Mouse (Mus musculus) T-helper 17 cell (primary cell): ENCODE measurements around the gene Mettl17.

Experiments used
- in situ Hi-C, 2 experiments: fragments of 300-600 bp; cut with MboI, MseI; formaldehyde crosslinking; loops; 1 replicate in 1 of 2; 2 replicates in 1 of 2; pipeline ENCODE4 v1.15.1; 2025; ENCODE audit warnings: high pct_unique_total_duplicates in 2 of 2

Gene Mettl17

DNA sequence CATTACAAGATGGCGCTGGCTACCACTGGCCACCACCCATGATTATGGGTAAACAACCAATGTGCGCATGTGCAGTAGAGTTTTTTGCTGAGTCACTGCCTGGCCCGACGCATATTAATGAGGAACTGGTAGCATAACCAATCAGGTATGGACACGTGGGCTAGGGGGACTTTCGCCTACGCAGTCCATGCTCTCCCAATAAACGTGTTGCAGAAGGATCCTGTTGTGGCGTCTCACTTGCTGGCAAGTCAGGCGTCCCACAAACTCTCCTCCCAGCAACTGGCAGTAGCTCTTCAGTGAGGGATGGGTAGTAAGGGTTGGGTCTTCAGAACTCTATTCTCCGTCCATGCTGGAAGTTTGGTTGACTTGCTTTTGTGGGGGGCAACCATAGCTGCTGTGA lies 42.3 kb downstream of the Mettl17 start:
- in situ Hi-C loops = loop anchor here in 1 of 2 experiments (10.0 kb wide), 1 partner anchor 452 kb away; no protein-coding TSS in a partner anchor

DNA sequence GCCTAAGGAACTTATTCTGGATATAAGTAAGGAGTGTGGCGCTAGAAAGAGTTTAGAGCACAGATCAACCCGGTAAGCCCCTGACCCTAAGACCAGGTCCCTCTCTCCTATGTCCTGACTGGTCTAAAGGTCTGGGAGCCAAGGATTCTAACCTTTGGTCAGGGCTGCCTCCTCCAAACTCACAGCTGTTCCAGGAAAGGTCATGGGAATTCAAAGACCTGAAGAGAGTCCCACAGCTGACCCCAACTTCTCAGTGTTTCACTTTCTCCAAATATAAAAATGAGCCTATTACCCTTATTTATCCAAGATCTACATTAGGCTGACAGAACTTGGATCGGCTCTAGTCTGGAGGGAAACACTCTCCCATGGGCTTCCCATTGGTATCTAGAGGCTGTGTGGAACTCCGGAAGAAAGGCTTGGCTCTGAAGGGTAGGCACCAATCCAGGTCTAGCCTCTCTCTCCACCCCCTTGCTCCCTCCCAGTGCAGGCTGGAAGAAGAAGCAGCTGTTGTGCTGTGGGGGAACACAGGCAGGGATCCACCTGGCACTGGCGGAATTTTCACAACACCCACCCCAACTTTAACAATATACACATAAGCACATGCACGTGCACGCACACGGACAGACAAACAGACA lies 44.8 kb downstream of the Mettl17 start:
- in situ Hi-C loops = loop anchor here in 1 of 2 experiments (10.0 kb wide), 1 partner anchor 455 kb away; no protein-coding TSS in a partner anchor

DNA sequence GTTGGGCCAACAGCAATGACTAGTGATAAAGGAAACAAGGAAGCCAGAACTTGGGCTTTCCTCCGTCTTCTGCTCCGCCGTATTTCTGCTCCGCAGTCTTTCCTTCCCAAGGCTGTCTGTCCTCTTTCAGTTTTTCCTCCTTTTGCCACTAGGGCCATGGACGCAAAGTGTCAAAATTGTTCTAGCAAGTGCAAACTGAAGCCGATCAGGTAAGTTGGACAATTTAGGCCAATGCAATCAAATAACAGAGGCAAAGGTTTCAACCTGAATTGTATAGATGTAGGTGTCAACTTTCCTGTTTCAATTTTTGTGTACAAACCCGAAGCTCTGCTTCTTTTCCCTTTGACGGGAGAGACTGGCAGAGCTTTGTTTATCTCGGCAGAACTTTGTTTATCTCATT lies 45.3 kb downstream of the Mettl17 start:
- in situ Hi-C loops = loop anchor here in 1 of 2 experiments (10.0 kb wide), 1 partner anchor 455 kb away; no protein-coding TSS in a partner anchor

DNA sequence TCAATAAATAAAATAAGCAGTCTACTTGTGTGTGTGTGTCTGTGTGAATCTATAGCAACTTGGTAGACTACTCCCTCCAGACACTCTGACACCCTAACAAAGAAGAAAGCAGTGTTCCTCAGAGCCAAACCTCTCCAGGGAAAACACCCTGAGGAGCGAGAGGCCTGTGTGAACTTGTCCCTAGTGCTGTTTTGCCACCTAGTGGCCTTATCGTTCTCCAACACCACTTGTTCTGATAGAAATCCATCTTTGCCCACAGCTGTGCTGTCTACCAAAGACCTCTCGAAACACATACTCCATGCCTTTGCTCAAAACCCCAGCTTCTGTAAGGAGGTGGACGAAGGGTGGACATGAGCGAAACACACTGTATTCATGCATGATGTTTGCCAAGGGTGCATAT lies 46.2 kb downstream of the Mettl17 start:
- in situ Hi-C loops = no loop called here

DNA sequence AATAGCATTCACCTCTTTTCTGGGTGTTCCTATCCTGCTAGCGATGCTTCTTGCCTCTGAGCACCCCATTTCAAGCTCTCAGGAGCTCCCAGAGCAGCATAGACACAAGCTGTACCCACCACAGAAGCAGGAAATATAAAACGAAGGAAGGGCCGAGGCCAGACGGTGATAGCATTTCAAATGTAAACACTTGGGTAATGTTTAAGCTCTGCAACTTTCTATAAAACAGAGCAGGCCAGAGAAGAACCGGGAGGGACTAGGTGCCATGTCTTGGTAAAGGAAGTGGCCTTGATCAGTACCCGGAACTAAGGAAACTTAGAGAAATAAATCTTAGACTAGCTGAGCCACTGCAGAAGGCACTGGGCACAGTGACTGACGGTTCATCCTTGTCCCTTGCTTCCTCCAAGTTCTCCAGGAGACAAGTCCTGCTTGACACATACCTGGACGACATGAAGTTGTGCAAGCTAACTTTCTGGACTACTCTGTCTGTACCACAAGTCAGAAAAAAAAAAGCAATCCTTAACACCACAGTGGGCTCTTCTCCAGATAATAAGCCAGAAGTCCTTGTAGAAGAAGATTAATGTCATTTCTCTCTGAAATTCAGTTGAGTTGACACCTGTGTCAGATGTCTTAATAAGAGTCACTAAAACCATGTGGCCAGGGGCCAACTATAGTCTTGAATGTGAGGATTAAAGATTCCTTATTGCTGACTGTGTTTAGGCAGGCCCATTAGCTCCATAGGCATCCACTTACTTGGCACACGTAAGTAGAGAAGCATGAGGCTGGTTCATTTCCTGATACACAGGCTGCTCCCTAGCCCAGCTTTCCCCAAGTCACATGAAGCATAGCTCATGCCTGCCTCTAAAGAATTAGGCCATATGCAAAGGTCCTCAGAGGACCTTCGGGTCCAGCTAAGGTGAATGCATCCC lies 47.7 kb downstream of the Mettl17 start:
- in situ Hi-C loops = no loop called here

DNA sequence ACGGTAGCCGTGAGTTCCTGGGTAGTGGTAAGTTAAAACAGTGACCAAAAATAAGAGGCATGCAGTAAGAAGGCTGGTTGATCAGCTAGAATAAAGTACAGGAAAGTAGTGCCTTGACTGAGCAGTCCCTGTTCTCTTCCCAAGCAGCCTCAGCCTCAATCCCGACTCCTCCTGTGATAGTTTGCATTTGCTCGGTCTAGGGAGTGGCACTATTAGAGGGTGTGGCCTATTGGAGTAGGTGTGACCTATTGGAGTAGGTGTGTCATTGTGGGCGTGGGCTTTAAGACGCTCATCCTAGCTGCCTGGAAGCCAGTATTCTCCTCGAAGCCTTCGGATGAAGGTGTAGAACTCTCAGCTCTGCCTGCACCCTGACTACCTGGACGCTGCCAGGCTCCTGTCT lies 54.4 kb downstream of the Mettl17 start:
- in situ Hi-C loops = no loop called here

DNA sequence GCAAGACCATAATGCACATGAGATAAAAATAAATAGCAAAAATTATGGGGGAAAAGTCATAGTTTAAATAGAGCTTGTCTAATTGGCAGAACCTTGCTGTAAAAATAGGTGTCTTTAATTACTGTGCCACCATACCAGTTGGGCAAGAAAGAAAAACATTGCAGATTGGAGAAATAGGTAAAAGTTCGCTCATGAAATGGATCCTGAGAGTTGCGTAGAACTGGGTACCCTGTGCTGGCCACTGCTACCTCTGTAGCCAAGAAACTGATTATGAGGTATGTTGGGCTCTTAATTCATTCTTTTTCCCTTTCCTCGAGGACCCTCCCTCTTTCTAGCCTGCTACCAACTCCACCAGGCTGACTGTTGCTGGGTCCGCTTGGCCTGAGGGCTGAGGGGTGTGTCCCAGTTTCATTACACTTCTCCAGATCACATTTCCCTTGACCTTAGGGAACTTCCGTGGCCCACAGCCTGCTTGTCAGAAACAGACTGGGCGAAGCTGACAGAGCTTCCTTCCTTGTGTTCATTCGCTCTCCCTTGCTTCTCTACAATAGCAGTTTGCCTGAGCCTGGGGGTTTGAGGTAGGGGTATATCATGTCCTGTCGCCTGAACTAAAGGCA lies 56.4 kb downstream of the Mettl17 start:
- in situ Hi-C loops = no loop called here

DNA sequence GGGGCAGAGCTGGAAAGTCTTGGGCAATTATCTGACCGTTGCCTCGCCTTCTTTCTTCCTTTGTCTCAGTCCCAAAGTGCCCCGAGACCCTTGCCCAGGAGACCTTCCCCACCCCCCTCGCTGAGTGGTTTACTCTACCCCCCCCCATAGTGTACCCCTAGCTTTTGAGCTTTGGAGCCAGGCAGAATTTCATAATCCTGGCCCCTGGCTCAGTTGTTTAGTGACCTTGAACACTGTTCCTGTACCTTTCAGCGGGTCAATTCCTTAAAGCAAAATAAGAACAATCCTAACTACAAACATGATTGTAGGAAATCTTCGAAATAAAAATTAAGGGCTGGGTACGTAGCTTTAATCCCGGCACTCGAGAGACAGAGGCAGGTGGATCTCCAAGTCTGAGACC lies 56.9 kb downstream of the Mettl17 start:
- in situ Hi-C loops = no loop called here

DNA sequence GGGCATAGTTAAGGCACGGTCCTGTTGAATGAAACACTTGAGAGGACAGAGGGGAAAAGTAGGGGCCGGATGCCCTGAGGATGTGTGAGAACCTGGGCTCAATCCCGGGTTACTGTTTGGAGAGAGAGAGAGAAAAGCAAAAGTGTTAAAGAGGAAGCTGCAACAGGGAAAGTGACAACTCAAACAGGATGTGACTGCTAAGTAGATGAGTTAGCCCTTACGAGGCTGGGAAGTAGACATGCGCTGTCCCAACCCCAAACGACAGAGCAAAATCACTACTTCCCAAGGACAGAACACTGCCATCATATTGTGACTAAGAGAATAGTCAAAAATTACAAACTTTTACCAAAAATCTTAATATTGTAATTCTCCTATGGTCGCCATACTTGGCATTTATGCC lies 57.6 kb downstream of the Mettl17 start:
- in situ Hi-C loops = no loop called here
